Mouse (Mus musculus): Measurements from ENCODE around the gene Nckap5. TPM values are rescaled to one million over a fixed set of nuclear protein-coding genes. Genes with fewer than 3 reads are reported as not detected.
A peak's percentile ranks its signal among the peaks of the same experiment; 100 is the strongest.

Nckap5 gene
- polyA plus RNA-seq, 1 experiment from 2014 or later = 16.6 TPM

GRCm38 (mm10) chr1:126167546-126167945 lies 663.1 kb downstream of the Nckap5 start:
- Histone ChIP-seq H3K9me3 (ENCODE audit: control insufficient read depth, low read length) (no peaks in the 10 kb centered on the region), H3K4me2 (ENCODE audit: low read depth, low read length, severe bottlenecking) (no peak overlapping the region), H3K36me3 (ENCODE audit: control insufficient read depth, insufficient read depth, low read length) (no peaks in the 10 kb centered on the region), H3K9ac (ENCODE audit: low read length) (no peak overlapping the region), H3K4me1 (replicated peaks; ENCODE audit: control insufficient read depth, insufficient read depth, low read length) (peaks cover 2% of the 10 kb centered on the region; the same call in 1 of the 2 replicates), H3K27ac (ENCODE audit: low read depth, low read length) (no peak overlapping the region), H3K27me3 (ENCODE audit: control insufficient read depth, insufficient read depth, low read length) (no peaks in the 10 kb centered on the region), H3K4me3 (ENCODE audit: low read depth, low read length) (no peak overlapping the region)
- WGBS = 59% methylated on average over 7 of the region's 7 CpGs
- DNase-seq (ENCODE audit: low spot score) (no peak), ATAC-seq (replicated peaks; ENCODE audit: low FRiP score) (peak; percentile 70)

DNA sequence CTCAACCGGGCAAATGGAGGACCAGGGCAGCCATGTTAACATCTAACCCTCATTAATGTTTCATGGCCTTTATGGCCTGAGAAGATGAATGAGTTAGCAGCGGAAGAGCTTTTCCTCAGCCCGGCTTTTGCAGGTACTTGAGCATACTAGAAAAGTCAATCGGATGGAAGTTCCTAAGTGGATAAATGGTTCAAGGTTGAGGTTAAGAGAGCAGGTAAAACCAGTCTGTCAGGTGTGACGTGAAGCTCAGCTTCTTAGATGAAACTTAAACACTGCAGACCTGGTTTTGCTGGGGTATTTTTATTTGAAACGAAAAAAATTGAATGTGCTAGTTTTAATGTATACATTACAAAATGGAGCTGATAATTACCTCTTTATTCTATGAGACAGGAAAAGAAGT lies 671.3 kb downstream of the Nckap5 start:
- no peak overlapping the region for H3K27ac ChIP-seq (ENCODE audit: low read depth, low read length)
- ATAC-seq (replicated peaks; ENCODE audit: low FRiP score) = no peak
- no peaks in the 10 kb centered on the region for H3K9me3 ChIP-seq (ENCODE audit: control insufficient read depth, low read length)
- no peaks in the 10 kb centered on the region for H3K4me1 ChIP-seq (replicated peaks; ENCODE audit: control insufficient read depth, insufficient read depth, low read length)
- no peak for DNase-seq (ENCODE audit: low spot score)
- H3K4me2 ChIP-seq (ENCODE audit: low read depth, low read length, severe bottlenecking) = no peak overlapping the region
- no peak overlapping the region for H3K4me3 ChIP-seq (ENCODE audit: low read depth, low read length)
- H3K36me3 ChIP-seq (ENCODE audit: control insufficient read depth, insufficient read depth, low read length) = no peaks in the 10 kb centered on the region
- WGBS = 88% methylated on average over 6 of the region's 6 CpGs
- H3K9ac ChIP-seq (ENCODE audit: low read length) = no peak overlapping the region
- no peaks in the 10 kb centered on the region for H3K27me3 ChIP-seq (ENCODE audit: control insufficient read depth, insufficient read depth, low read length)

GRCm38 (mm10) chr1:126155816-126156215 lies 674.8 kb downstream of the Nckap5 start:
- ATAC-seq (replicated peaks; ENCODE audit: low FRiP score) (no peak), DNase-seq (ENCODE audit: low spot score) (no peak)
- Histone ChIP-seq H3K36me3 (ENCODE audit: control insufficient read depth, insufficient read depth, low read length) (no peaks in the 10 kb centered on the region), H3K27ac (ENCODE audit: low read depth, low read length) (no peak overlapping the region), H3K4me3 (ENCODE audit: low read depth, low read length) (no peak overlapping the region), H3K4me1 (replicated peaks; ENCODE audit: control insufficient read depth, insufficient read depth, low read length) (no peaks in the 10 kb centered on the region), H3K9me3 (ENCODE audit: control insufficient read depth, low read length) (no peaks in the 10 kb centered on the region), H3K9ac (ENCODE audit: low read length) (no peak overlapping the region), H3K27me3 (ENCODE audit: control insufficient read depth, insufficient read depth, low read length) (no peaks in the 10 kb centered on the region), H3K4me2 (ENCODE audit: low read depth, low read length, severe bottlenecking) (no peak overlapping the region)
- WGBS = 74% methylated on average over 5 of the region's 5 CpGs

DNA sequence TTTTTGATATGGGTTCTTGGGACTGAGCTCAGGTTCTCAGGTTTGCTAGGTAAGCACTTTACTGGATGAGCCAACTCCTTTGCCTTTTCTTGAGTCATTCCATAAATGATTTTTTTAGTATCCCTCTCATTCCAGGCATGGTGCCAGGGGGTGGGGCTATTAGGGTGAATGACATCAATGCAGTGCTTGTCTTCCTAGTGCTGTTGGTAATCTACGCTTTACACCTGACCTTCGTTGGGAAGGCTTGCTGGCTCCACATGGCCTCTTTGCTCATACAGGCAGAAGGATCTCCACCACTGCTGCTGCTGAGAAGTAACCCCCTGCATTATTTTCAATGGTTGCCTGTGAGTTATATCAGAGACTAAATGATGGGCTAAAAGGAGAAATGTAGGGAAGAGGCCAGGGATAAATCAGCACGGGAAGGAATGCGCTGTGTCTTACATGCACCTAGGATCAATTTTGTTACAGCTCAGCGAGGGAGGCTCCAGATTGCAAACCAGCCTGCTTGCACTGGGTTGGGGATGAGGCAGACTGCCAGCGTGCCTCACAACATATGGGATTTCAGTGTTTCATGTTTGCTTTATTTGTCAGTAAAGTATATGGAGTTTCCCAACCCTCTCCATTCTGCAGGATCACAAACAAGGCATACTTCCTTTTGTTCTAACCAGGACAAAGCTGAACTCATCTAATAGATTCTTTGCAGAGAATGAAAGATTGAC lies 676.9 kb downstream of the Nckap5 start:
- no peak overlapping the region for H3K4me2 ChIP-seq (ENCODE audit: low read depth, low read length, severe bottlenecking)
- no peaks in the 10 kb centered on the region for H3K9me3 ChIP-seq (ENCODE audit: control insufficient read depth, low read length)
- H3K27me3 ChIP-seq (ENCODE audit: control insufficient read depth, insufficient read depth, low read length) = no peaks in the 10 kb centered on the region
- DNase-seq (ENCODE audit: low spot score) = no peak
- no peak overlapping the region for H3K27ac ChIP-seq (ENCODE audit: low read depth, low read length)
- H3K9ac ChIP-seq (ENCODE audit: low read length) = no peak overlapping the region
- H3K4me3 ChIP-seq (ENCODE audit: low read depth, low read length) = no peak overlapping the region
- no peaks in the 10 kb centered on the region for H3K36me3 ChIP-seq (ENCODE audit: control insufficient read depth, insufficient read depth, low read length)
- H3K4me1 ChIP-seq (replicated peaks; ENCODE audit: control insufficient read depth, insufficient read depth, low read length) = no peaks in the 10 kb centered on the region
- ATAC-seq (replicated peaks; ENCODE audit: low FRiP score) = no peak
- 86% methylated on average over 6 of the region's 6 CpGs for WGBS

GRCm38 (mm10) chr1:126152217-126152616 lies 678.4 kb downstream of the Nckap5 start:
- Histone ChIP-seq H3K27ac (ENCODE audit: low read depth, low read length) (no peak overlapping the region), H3K27me3 (ENCODE audit: control insufficient read depth, insufficient read depth, low read length) (no peaks in the 10 kb centered on the region), H3K4me1 (replicated peaks; ENCODE audit: control insufficient read depth, insufficient read depth, low read length) (no peaks in the 10 kb centered on the region), H3K36me3 (ENCODE audit: control insufficient read depth, insufficient read depth, low read length) (no peaks in the 10 kb centered on the region), H3K9me3 (ENCODE audit: control insufficient read depth, low read length) (no peaks in the 10 kb centered on the region), H3K4me3 (ENCODE audit: low read depth, low read length) (no peak overlapping the region), H3K9ac (ENCODE audit: low read length) (no peak overlapping the region), H3K4me2 (ENCODE audit: low read depth, low read length, severe bottlenecking) (no peak overlapping the region)
- no peak for ATAC-seq (replicated peaks; ENCODE audit: low FRiP score)
- DNase-seq (ENCODE audit: low spot score) = no peak
- WGBS = 91% methylated on average over 6 of the region's 6 CpGs

DNA sequence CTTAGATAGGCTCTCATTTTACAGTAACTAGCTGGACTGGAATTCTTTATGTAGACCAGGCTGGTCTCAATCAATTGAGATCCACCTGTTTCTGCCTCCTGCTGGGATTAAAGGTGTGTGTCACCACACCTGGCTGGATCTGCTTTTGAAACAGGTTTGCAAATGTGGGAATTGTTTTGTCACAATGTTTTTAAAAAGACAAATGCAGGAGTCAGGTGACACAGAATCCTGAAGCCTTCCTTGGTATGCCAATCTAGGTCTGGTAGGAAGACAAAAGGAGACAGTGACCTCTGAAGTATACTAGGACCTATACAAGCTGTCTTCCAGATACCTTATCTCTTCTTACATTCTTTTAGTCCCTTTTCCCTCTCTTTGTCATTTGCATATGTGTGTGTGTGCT lies 680.6 kb downstream of the Nckap5 start:
- no peaks in the 10 kb centered on the region for H3K9me3 ChIP-seq (ENCODE audit: control insufficient read depth, low read length)
- no peaks in the 10 kb centered on the region for H3K4me1 ChIP-seq (replicated peaks; ENCODE audit: control insufficient read depth, insufficient read depth, low read length)
- H3K4me3 ChIP-seq (ENCODE audit: low read depth, low read length) = no peak overlapping the region
- no peaks in the 10 kb centered on the region for H3K27me3 ChIP-seq (ENCODE audit: control insufficient read depth, insufficient read depth, low read length)
- no peaks in the 10 kb centered on the region for H3K36me3 ChIP-seq (ENCODE audit: control insufficient read depth, insufficient read depth, low read length)
- no peak overlapping the region for H3K4me2 ChIP-seq (ENCODE audit: low read depth, low read length, severe bottlenecking)
- H3K27ac ChIP-seq (ENCODE audit: low read depth, low read length) = no peak overlapping the region
- ATAC-seq (replicated peaks; ENCODE audit: low FRiP score) (no peak), DNase-seq (ENCODE audit: low spot score) (no peak)
- no peak overlapping the region for H3K9ac ChIP-seq (ENCODE audit: low read length)

GRCm38 (mm10) chr1:126135717-126136116 lies 694.9 kb downstream of the Nckap5 start:
- ATAC-seq (replicated peaks; ENCODE audit: low FRiP score) (no peak), DNase-seq (ENCODE audit: low spot score) (no peak)
- no peaks in the 10 kb centered on the region for H3K27me3 ChIP-seq (ENCODE audit: control insufficient read depth, insufficient read depth, low read length)
- no peaks in the 10 kb centered on the region for H3K9me3 ChIP-seq (ENCODE audit: control insufficient read depth, low read length)
- no peak overlapping the region for H3K4me3 ChIP-seq (ENCODE audit: low read depth, low read length)
- WGBS = 79% methylated on average over 3 of the region's 3 CpGs
- H3K4me1 ChIP-seq (replicated peaks; ENCODE audit: control insufficient read depth, insufficient read depth, low read length) = no peaks in the 10 kb centered on the region
- H3K36me3 ChIP-seq (ENCODE audit: control insufficient read depth, insufficient read depth, low read length) = no peaks in the 10 kb centered on the region
- H3K9ac ChIP-seq (ENCODE audit: low read length) = no peak overlapping the region
- no peak overlapping the region for H3K4me2 ChIP-seq (ENCODE audit: low read depth, low read length, severe bottlenecking)
- H3K27ac ChIP-seq (ENCODE audit: low read depth, low read length) = no peak overlapping the region

DNA sequence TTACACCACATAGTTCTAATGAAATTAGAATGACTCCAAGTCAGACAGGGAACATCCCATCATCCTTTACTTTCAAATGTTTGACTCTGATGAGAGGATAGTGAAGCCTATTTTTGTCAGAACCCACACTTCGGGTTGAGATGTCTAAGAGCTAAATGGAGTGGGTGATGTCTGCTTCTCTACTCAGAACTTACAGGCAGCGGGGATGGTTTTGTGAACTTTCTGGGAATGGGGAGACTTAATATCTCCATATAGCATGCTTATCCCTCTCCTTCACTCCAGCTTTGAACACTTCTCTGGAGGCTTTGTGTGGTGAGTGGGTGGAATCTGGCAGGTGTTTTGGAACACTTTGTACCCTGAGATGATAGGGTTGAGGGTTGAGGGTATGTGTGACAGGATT lies 698.3 kb downstream of the Nckap5 start:
- ATAC-seq (replicated peaks; ENCODE audit: low FRiP score) (no peak), DNase-seq (ENCODE audit: low spot score) (no peak)
- Histone ChIP-seq H3K4me3 (ENCODE audit: low read depth, low read length) (no peak overlapping the region), H3K4me1 (replicated peaks; ENCODE audit: control insufficient read depth, insufficient read depth, low read length) (no peaks in the 10 kb centered on the region), H3K4me2 (ENCODE audit: low read depth, low read length, severe bottlenecking) (no peak overlapping the region), H3K27me3 (ENCODE audit: control insufficient read depth, insufficient read depth, low read length) (no peaks in the 10 kb centered on the region), H3K36me3 (ENCODE audit: control insufficient read depth, insufficient read depth, low read length) (no peaks in the 10 kb centered on the region), H3K27ac (ENCODE audit: low read depth, low read length) (no peak overlapping the region), H3K9ac (ENCODE audit: low read length) (no peak overlapping the region), H3K9me3 (ENCODE audit: control insufficient read depth, low read length) (no peaks in the 10 kb centered on the region)
- 92% methylated on average over 2 of the region's 2 CpGs for WGBS

DNA sequence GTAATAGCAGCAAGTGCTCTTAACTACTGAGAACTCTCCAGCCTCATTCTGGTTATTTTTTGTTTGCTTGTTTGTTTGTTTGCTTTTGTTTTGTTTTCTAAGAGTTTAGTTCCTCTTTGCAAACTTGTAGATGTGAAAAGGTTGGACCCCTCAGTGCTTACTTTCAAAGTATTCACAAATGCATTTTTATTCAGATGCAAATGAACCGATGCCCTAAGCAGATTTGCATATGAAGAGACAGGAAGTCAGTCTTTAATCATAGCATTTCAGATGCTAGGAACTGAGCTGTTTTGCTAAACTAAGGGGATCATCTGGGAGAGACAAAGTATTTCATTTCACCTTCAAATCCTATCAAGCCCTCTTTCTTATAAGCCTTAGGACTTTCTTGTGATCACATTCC lies 701.5 kb downstream of the Nckap5 start:
- whole genome bisulfite sequencing = 20% methylated on average over 1 of the region's 1 CpGs
- Histone ChIP-seq H3K4me3 (ENCODE audit: low read depth, low read length) (no peak overlapping the region), H3K27ac (ENCODE audit: low read depth, low read length) (no peak overlapping the region), H3K4me1 (replicated peaks; ENCODE audit: control insufficient read depth, insufficient read depth, low read length) (no peaks in the 10 kb centered on the region), H3K9ac (ENCODE audit: low read length) (no peak overlapping the region), H3K4me2 (ENCODE audit: low read depth, low read length, severe bottlenecking) (no peak overlapping the region), H3K9me3 (ENCODE audit: control insufficient read depth, low read length) (no peaks in the 10 kb centered on the region), H3K36me3 (ENCODE audit: control insufficient read depth, insufficient read depth, low read length) (no peaks in the 10 kb centered on the region), H3K27me3 (ENCODE audit: control insufficient read depth, insufficient read depth, low read length) (no peaks in the 10 kb centered on the region)
- no peak for ATAC-seq (replicated peaks; ENCODE audit: low FRiP score)
- DNase-seq (ENCODE audit: low spot score) = no peak

All from forebrain, embryonic 11.5 days (tissue).